In the genomic region with DNA sequence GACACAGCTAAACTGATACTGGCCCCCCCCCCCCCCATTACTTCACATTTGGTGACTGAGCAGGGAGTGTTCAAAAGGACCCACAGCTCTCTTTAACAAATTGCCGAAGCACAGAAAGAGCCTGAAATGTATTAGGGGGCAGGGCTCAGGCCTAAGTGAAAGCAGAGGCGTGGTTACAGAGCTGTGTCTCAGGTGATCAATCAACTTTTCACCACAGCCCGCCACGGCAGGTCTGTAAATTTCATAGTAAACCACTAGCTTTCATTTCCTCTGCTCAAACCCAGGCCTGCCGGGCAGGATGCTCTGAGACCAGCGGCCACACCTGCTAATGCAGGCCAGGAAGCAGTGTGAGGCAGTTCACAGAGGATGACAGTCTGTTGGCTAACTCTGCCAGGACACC, we compare ENCODE assay signal across 18 mouse cellular contexts.
DNase-seq lines count a peak whose midpoint lies in the region.
"Had no signal": no experiment of that assay in that cellular context is flagged by ENCODE, and none has a peak within 500 bp of the region (broad histone marks: within the 10 kb centered on the region; RNA-seq: fewer than 3 reads in every experiment).

No protein-coding gene starts in this region.

- H3K27me3 ChIP-seq in limb, embryonic 10.5 days (ENCODE audit: low read depth, poor library complexity, severe bottlenecking), result peaks cover 44% of the 10 kb centered on the region
- H3K27me3 ChIP-seq: embryonic facial prominence, embryonic 13.5 days; heart, embryonic 15.5 days; hindbrain, embryonic 13.5 days; liver, embryonic 12.5 days; lung, embryonic 15.5 days; midbrain, embryonic 15.5 days had no signal

- intact Hi-C loops in heart, postnatal 25 days (cut with DNase I), result no loop called here

- peak; percentile 52 for DNase-seq in heart, adult 11 months
- no peak for DNase-seq in heart, postnatal 25 days (ENCODE audit: low spot score)
- DNase-seq in embryo, embryonic 10.5 days (ENCODE audit: low spot score), result peak; percentile 39
- peak; percentile 80 for DNase-seq in limb, embryonic 10.5 days (ENCODE audit: low spot score)
- peak; percentile 11 for DNase-seq in naive thymus-derived CD4-positive, alpha-beta T cell, adult 2 months (ENCODE audit: low read depth)
- DNase-seq in ovary, postnatal 36 days (ENCODE audit: low spot score), result no peak
- DNase-seq in kidney, adult 11 months, result no peak
- DNase-seq in cerebellum, adult 9-10 months, result no peak
- DNase-seq: cerebellum, postnatal 14 days; heart, adult 18-20 months; thymus, postnatal 36 days had no signal

- H3K27ac ChIP-seq in limb, embryonic 10.5 days, result no peak overlapping the region
- H3K27ac ChIP-seq: embryonic facial prominence, embryonic 13.5 days; heart, embryonic 15.5 days; hindbrain, embryonic 13.5 days; liver, embryonic 12.5 days; lung, embryonic 15.5 days; macrophage; midbrain, embryonic 15.5 days had no signal

- H3K9me3 ChIP-seq in limb, embryonic 10.5 days (replicated peaks), result no peaks in the 10 kb centered on the region
- H3K9me3 ChIP-seq: embryonic facial prominence, embryonic 13.5 days; heart, embryonic 15.5 days; hindbrain, embryonic 13.5 days; liver, embryonic 12.5 days; lung, embryonic 15.5 days; midbrain, embryonic 15.5 days had no signal

- 12% methylated on average over 6 of the region's 6 CpGs for WGBS in limb, embryonic 10.5 days

- peaks cover 15% of the 10 kb centered on the region for H3K36me3 ChIP-seq in limb, embryonic 10.5 days
- H3K36me3 ChIP-seq: heart, embryonic 15.5 days; hindbrain, embryonic 13.5 days; lung, embryonic 15.5 days; midbrain, embryonic 15.5 days had no signal

- H3K4me1 ChIP-seq in limb, embryonic 10.5 days, result peaks cover 30% of the 10 kb centered on the region
- H3K4me1 ChIP-seq: liver, embryonic 12.5 days; lung, embryonic 15.5 days had no signal

- no peak overlapping the region for H3K4me3 ChIP-seq in limb, embryonic 10.5 days
- H3K4me3 ChIP-seq: embryonic facial prominence, embryonic 13.5 days; heart, embryonic 15.5 days; hindbrain, embryonic 13.5 days; liver, embryonic 12.5 days; lung, embryonic 15.5 days; midbrain, embryonic 15.5 days had no signal

Comparison
In these comparisons a context has a peak if more than half of its experiments do, and no peak if none do; other contexts are left out.
1. DNase-seq: peak in heart, adult 11 months (single experiment), embryo, embryonic 10.5 days (single experiment), limb, embryonic 10.5 days (single experiment) and naive thymus-derived CD4-positive, alpha-beta T cell, adult 2 months (single experiment); none in heart, postnatal 25 days (single experiment), ovary, postnatal 36 days (single experiment), kidney, adult 11 months (single experiment) and cerebellum, adult 9-10 months (single experiment).